Mouse (Mus musculus) liver, embryonic 13.5 days (tissue): ENCODE measurements around the gene Rhot1. TPM values are rescaled to one million over a fixed set of nuclear protein-coding genes. Genes with fewer than 3 reads are reported as not detected.

ENCODE experiments used
- ATAC-seq: fragments of 200-750 bp; cut with Nextera tagmentation; 2 replicates; pipeline ENCODE4 v1.8.0; 2017; ENCODE audit warnings: low read depth, mild to moderate bottlenecking, moderate number of reproducible peaks, moderate library complexity
- DNase-seq: peaks from one replicate; pipeline ENCODE4 v3.0.0; 2022
- H3K27ac ChIP-seq: fragments of 300-500 bp; sonication (generic); 2 replicates; pipeline ENCODE4 v1.5.1; 2015; ENCODE audit warnings: moderate library complexity, mild to moderate bottlenecking, inconsistent platforms
- H3K27me3 ChIP-seq: fragments of 300-500 bp; sonication (generic); 2 replicates; pipeline ENCODE4 v1.6.1; 2015; ENCODE audit warnings: mild to moderate bottlenecking, inconsistent platforms
- H3K36me3 ChIP-seq: fragments of 300-500 bp; sonication (generic); 2 replicates; pipeline ENCODE4 v1.6.1; 2015; ENCODE audit warnings: mild to moderate bottlenecking, inconsistent platforms
- H3K4me1 ChIP-seq: fragments of 300-500 bp; sonication (generic); replicated peaks from 2 replicates; pipeline ENCODE4 v1.6.1; 2015; ENCODE audit warnings: inconsistent platforms
- H3K4me2 ChIP-seq: fragments of 300-500 bp; sonication (generic); 2 replicates; pipeline ENCODE4 v1.6.1; 2015; ENCODE audit warnings: inconsistent platforms, mild to moderate bottlenecking, moderate library complexity
- H3K4me3 ChIP-seq: fragments of 300-500 bp; sonication (generic); replicated peaks from 2 replicates; pipeline ENCODE4 v1.5.1; 2015; ENCODE audit warnings: mild to moderate bottlenecking, inconsistent platforms
- H3K9ac ChIP-seq: fragments of 300-500 bp; sonication (generic); 2 replicates; pipeline ENCODE4 v1.6.1; 2015; ENCODE audit warnings: mild to moderate bottlenecking, inconsistent platforms
- H3K9me3 ChIP-seq: fragments of 300-500 bp; sonication (generic); replicated peaks from 2 replicates; pipeline ENCODE4 v1.6.1; 2016; ENCODE audit warnings: inconsistent platforms
- WGBS: fragments of 180-500 bp; shearing (Covaris S2); methylation state at CpG from one replicate; pipeline ENCODE4 v1.1.7; 2015; ENCODE audit not compliant: insufficient replicate concordance; 5-methylcytosine and 5-hydroxymethylcytosine counted together
- polyA plus RNA-seq: library from polyadenylated mRNA; unstranded; fragments of >200 nt; fragmentation: Nextera tagmentation; extraction: Ambion mirVana; gene quantifications from 2 replicates; pipeline ENCODE4 v1.2.1, GENCODE M21; 2015

The Rhot1 gene
- polyA plus RNA-seq, 1 experiment from 2014 or later: 23.9 TPM

DNA sequence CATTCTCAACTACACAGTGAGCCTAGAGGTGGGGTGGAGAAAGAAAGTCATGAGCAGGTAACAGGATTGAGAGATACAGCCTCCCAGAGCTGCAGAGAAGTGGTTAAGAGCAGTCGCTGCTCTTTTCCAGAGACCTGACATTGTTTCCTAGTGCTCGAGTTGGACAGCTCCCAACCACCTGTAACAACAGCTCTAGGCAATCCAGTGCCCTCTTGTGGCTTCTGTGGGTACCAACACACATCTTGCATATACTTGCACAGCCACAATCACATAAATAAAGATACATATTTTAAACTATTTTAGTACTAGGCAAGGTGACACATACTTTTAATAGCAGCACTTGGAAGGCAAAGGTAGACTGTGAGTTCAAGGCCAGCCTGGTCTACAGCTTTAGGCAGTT, 82.2 kb downstream of the Rhot1 start:
- 39% methylated on average over 2 of the region's 2 CpGs for WGBS
- no peaks in the 10 kb centered on the region for H3K36me3 ChIP-seq
- no peak overlapping the region for H3K4me2 ChIP-seq
- no peak overlapping the region for H3K4me3 ChIP-seq
- DNase-seq (no peak), ATAC-seq (no peak)
- no peak overlapping the region for H3K9ac ChIP-seq
- H3K27ac ChIP-seq: no peak overlapping the region
- no peaks in the 10 kb centered on the region; the same call in 1 of the 2 replicates for H3K9me3 ChIP-seq
- H3K27me3 ChIP-seq: peaks cover 43% of the 10 kb centered on the region
- no peaks in the 10 kb centered on the region for H3K4me1 ChIP-seq

DNA sequence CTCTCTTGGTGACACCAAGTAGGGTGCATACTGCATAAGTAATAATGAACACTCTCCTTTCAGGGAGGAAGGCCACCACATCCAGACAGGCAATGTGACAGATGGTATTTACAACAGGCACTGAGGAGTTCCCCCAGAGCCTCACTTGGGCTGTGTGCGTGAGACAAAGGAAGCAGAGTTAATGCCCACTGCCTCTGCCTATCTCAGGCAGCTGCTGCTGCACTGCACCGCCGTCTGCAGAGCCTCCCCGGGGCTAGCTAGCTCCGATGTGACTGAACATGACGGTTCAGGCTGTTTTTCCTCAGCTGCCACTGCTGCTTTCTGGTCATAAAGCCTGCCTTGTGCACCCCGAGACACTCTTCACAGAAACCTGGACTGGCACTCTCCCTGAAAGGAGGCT, 83.6 kb downstream of the Rhot1 start:
- peaks cover 57% of the 10 kb centered on the region for H3K27me3 ChIP-seq
- H3K9ac ChIP-seq: no peak overlapping the region
- H3K36me3 ChIP-seq: no peaks in the 10 kb centered on the region
- ATAC-seq: no peak
- H3K4me1 ChIP-seq: no peaks in the 10 kb centered on the region
- H3K27ac ChIP-seq: no peak overlapping the region
- no peaks in the 10 kb centered on the region; the same call in 1 of the 2 replicates for H3K9me3 ChIP-seq
- no peak overlapping the region for H3K4me3 ChIP-seq
- WGBS: 58% methylated on average over 7 of the region's 7 CpGs
- no peak for DNase-seq
- H3K4me2 ChIP-seq: no peak overlapping the region

DNA sequence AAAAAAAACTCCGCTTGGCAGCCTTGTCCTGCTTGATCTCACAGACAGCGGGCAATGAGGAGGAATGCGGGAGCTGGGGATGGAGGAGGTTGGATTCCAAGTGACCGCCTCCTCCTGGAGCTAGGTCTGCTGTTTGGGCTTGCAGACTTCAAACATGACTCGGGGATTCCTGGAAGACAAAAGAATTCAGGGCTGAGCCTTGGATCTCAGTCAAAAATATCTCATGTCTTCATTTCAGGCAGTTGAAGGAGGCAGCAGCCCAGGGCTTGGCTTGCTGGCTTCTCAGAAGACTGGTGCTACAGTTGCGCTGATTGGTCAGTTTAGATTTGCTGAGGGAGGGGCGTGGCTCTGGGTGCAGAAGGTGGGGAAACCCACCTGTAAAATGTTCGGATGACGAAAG, 86.2 kb downstream of the Rhot1 start:
- no peak for DNase-seq
- no peak overlapping the region for H3K4me3 ChIP-seq
- H3K9me3 ChIP-seq: no peaks in the 10 kb centered on the region; the same call in 1 of the 2 replicates
- H3K9ac ChIP-seq: no peak overlapping the region
- no peaks in the 10 kb centered on the region for H3K4me1 ChIP-seq
- no peak overlapping the region for H3K27ac ChIP-seq
- H3K36me3 ChIP-seq: no peaks in the 10 kb centered on the region
- no peak overlapping the region for H3K4me2 ChIP-seq
- peaks cover 73% of the 10 kb centered on the region for H3K27me3 ChIP-seq
- WGBS: 31% methylated on average over 9 of the region's 9 CpGs
- ATAC-seq: no peak

GRCm38 (mm10) chr11:80295785-80296184, 87.0 kb downstream of the Rhot1 start:
- H3K9me3 ChIP-seq: no peaks in the 10 kb centered on the region; the same call in 1 of the 2 replicates
- H3K4me3 ChIP-seq: no peak overlapping the region
- 0 out of 2 replicates have a peak, but pooled peaks cover 2% of the 10 kb centered on the region for H3K4me1 ChIP-seq
- no peak overlapping the region for H3K9ac ChIP-seq
- 19% methylated on average over 14 of the region's 14 CpGs for WGBS
- no peak overlapping the region for H3K27ac ChIP-seq
- no peak for DNase-seq
- ATAC-seq: no peak
- no peak overlapping the region for H3K4me2 ChIP-seq
- no peaks in the 10 kb centered on the region for H3K36me3 ChIP-seq
- peaks cover 77% of the 10 kb centered on the region for H3K27me3 ChIP-seq

DNA sequence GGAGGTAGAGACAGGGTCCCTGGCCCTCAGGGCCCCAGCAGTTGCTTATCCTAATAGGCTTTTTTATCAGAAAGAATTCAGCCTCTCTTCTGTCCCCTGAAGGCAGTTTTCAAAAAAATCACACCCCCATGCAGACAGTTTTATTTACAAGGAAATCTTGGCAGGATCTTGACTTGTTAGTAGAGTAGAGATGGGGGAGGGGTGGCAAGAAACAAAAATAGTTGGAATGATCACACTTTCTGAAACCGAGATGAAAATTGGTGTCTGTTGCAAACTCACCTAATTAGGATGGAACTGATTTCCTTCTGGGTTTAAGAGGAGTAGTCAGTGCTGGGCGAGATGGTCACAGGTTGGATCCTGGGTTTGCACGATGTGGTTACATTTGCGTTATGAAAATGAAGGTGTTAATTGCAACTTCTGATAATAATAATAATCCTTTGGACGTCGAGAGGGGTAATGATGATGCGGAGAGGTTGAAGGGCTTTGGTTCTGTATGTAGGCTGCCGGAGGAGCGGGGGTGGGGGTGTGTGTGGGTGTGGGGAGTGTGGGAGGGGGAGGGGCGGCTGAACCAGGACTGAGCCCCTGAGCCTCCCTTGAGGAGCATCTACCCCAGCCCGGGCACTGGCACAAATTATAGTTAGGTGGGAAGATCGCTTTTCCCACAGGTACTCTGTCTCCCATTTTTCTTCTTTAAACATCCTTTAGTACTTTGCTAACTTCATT, 90.9 kb downstream of the Rhot1 start:
- WGBS: 7% methylated on average over 12 of the region's 12 CpGs
- Histone ChIP-seq H3K4me1 (peaks cover 15% of the 10 kb centered on the region; the same call in 1 of the 2 replicates), H3K4me2 (no peak overlapping the region), H3K9me3 (no peaks in the 10 kb centered on the region), H3K4me3 (no peak overlapping the region), H3K36me3 (no peaks in the 10 kb centered on the region), H3K27me3 (peaks cover 97% of the 10 kb centered on the region), H3K27ac (no peak overlapping the region), H3K9ac (no peak overlapping the region)
- DNase-seq (no peak), ATAC-seq (no peak)

DNA sequence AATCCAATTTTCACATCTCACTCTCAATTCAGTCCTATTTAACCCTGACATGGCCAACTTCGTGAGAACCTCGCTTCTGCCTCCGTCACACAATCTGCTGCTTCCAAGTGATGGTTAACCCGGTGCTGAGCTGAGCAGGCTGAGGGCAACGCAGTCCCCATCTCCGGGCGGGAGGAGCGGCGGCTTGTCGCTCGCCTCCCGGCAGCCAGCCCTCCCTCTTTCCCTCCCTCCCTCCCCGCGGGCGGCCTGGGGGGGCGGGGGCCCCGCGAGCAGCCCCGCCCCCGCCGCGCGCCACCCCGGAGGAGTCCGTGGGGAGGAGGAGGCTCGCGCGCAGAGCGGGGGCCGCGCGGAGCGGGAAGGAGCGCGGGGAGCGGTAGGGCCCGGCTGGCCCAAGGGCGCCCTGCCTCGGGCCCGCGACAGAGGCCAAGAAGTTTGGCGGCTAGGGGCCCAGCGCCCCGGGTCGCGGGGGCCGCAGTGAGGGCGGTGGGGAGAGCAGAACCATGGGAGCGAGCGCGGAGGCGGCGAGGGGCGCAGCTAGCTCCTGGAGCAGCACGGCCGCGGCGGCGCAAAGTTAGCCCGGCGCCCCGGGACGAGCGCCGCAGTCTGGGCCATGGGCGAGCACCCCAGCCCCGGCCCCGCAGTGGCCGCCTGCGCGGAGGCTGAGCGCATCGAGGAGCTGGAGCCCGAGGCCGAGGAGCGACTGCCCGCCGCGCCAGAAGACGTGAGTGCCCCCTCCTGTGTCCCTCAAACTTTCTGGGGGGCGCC, 91.9 kb downstream of the Rhot1 start, which contains the start of gene Rhbdl3:
Gene Rhbdl3 (plus strand): TSS at position 362 of the 765 bp plus-strand sequence.
- peak within 1 kb of the TSS; percentile 68 for H3K4me2 ChIP-seq
- H3K9ac ChIP-seq: no peak within 1 kb of the TSS
- under 1% methylated on average over 76 of the region's 81 CpGs for WGBS
- H3K36me3 ChIP-seq: no peaks in the 10 kb centered on the region
- peaks cover 94% of the 10 kb centered on the region for H3K27me3 ChIP-seq
- H3K9me3 ChIP-seq: no peaks in the 10 kb centered on the region
- ATAC-seq (no peak), DNase-seq (no peak)
- H3K27ac ChIP-seq: no peak within 1 kb of the TSS
- peaks cover 15% of the 10 kb centered on the region; the same call in 1 of the 2 replicates for H3K4me1 ChIP-seq
- H3K4me3 ChIP-seq: peak within 1 kb of the TSS; percentile 54

- no peak for DNase-seq
- H3K27ac ChIP-seq: no peak overlapping the region
- no peak overlapping the region for H3K9ac ChIP-seq
- H3K4me2 ChIP-seq: peak overlapping the region; percentile 68
- no peak for ATAC-seq
- peak overlapping the region; percentile 54 for H3K4me3 ChIP-seq
- no peaks in the 10 kb centered on the region for H3K9me3 ChIP-seq
- H3K36me3 ChIP-seq: no peaks in the 10 kb centered on the region
- 1% methylated on average over 50 of the region's 53 CpGs for WGBS
- H3K4me1 ChIP-seq: peaks cover 15% of the 10 kb centered on the region; the same call in 1 of the 2 replicates
- H3K27me3 ChIP-seq: peaks cover 91% of the 10 kb centered on the region
Observed at GRCm38 (mm10) chr11:80301316-80302045, 92.7 kb downstream of the Rhot1 start.

DNA sequence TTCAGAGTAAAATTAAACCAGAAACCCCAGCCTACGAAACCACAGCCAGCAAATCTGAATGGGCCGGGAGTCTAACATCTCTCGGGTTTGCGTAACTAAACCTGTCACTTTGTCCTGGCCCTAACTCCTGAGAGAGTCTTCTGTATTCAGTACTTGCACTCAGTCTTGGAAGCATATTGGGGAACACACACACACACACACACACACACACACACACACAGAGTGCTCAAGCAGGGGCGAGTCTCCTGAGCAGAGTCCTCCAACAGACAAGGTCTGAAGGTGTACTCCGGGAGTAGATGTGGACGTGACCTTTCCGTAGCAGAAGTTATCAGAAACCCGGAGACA, 93.2 kb downstream of the Rhot1 start:
- Histone ChIP-seq H3K27ac (no peak overlapping the region), H3K9ac (no peak overlapping the region), H3K4me1 (peaks cover 15% of the 10 kb centered on the region; the same call in 1 of the 2 replicates), H3K4me2 (peak overlapping the region; percentile 68), H3K9me3 (no peaks in the 10 kb centered on the region), H3K36me3 (no peaks in the 10 kb centered on the region), H3K27me3 (peaks cover 86% of the 10 kb centered on the region), H3K4me3 (peak overlapping the region; percentile 54; the same call in 1 of the 2 replicates)
- DNase-seq (no peak), ATAC-seq (no peak)
- 2% methylated on average over 9 of the region's 9 CpGs for whole genome bisulfite sequencing

- Histone ChIP-seq H3K9me3 (no peaks in the 10 kb centered on the region), H3K9ac (no peak overlapping the region), H3K4me3 (peak overlapping the region; percentile 12; the same call in 1 of the 2 replicates), H3K27me3 (peaks cover 81% of the 10 kb centered on the region), H3K4me2 (peak overlapping the region; percentile 68), H3K4me1 (peaks cover 15% of the 10 kb centered on the region; the same call in 1 of the 2 replicates), H3K27ac (no peak overlapping the region), H3K36me3 (no peaks in the 10 kb centered on the region)
- 5% methylated on average over 11 of the region's 11 CpGs for WGBS
- DNase-seq (no peak), ATAC-seq (no peak)
Observed at GRCm38 (mm10) chr11:80302536-80302935, 93.7 kb downstream of the Rhot1 start.

GRCm38 (mm10) chr11:80303746-80304145, 94.9 kb downstream of the Rhot1 start:
- Histone ChIP-seq H3K4me2 (no peak overlapping the region), H3K4me1 (peaks cover 15% of the 10 kb centered on the region; the same call in 1 of the 2 replicates), H3K36me3 (no peaks in the 10 kb centered on the region), H3K27ac (no peak overlapping the region), H3K9ac (no peak overlapping the region), H3K4me3 (no peak overlapping the region), H3K9me3 (no peaks in the 10 kb centered on the region), H3K27me3 (peaks cover 70% of the 10 kb centered on the region)
- no peak for DNase-seq
- ATAC-seq: no peak
- 46% methylated on average over 3 of the region's 3 CpGs for WGBS

- ATAC-seq (no peak), DNase-seq (no peak)
- H3K27ac ChIP-seq: no peak overlapping the region
- H3K9ac ChIP-seq: no peak overlapping the region
- peaks cover 61% of the 10 kb centered on the region for H3K27me3 ChIP-seq
- H3K4me3 ChIP-seq: no peak overlapping the region
- no peaks in the 10 kb centered on the region for H3K36me3 ChIP-seq
- H3K4me1 ChIP-seq: peaks cover 15% of the 10 kb centered on the region; the same call in 1 of the 2 replicates
- WGBS: 66% methylated on average over 10 of the region's 10 CpGs
- no peaks in the 10 kb centered on the region for H3K9me3 ChIP-seq
- no peak overlapping the region for H3K4me2 ChIP-seq
Observed at GRCm38 (mm10) chr11:80304846-80305245, 96.0 kb downstream of the Rhot1 start.
